Mouse (Mus musculus): ENCODE results near the gene Arntl.

Gene Arntl

GRCm38 (mm10) chr7:113206644-113207470 lies at the start of gene Arntl:
Gene Arntl, plus strand, starts transcription at chr7:113207465.
- DNase-seq (ENCODE audit: inconsistent age in 2 of 2, low spot score in 1 of 2), result peak; percentile 97 to 98

DNA sequence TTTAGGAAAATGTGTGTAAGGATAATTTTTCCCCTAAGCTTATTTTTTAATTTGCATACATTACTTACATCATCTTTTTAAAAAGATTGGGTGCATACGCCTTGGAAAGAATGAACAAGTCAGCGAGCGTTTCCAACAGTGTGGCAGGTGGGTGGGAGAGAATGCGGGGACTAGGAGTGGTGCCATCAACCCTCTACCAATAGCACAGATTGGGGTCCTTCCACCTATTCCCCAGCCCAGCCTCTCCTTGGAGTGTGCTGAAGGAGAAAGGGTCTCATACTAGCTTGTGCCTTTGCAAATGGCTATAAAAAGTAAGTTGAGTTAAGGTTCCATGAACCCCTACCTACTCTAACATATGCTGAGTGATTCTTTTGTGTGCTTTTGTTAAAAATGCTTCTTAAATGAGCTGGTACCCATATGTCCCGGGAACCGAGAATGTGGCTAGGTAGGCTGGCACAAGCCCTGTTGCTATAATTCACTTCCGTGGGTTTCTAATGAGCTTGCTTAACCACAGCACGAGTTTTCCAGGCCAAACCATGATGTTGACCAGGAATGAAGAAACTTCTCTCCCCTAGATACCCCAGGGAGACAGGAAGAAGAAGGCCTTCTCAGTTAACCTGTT lies 46.1 kb upstream of the Arntl start:
- DNase-seq (ENCODE audit: inconsistent age in 2 of 2, low spot score in 1 of 2), result no peak

DNA sequence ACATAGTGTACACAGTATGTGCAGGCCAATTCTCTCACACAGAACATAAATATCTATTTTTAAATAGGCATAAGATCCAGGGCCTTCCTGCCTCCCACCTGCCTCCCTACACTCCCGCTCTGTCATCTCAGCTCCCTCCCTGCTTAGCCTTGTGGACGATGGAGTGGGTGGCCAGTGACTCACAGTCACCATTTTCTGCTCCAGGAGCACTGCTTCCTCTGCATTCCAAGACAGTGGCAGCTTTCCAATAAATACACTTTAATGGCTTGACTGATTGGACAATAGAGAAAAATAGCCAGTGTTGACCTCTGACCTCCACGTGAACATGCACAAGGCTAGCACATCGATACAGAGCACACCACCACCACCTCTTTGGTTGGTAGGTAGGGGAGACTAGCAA lies 42.5 kb upstream of the Arntl start:
- peak in 1 of 2 experiments; percentile 63 for DNase-seq (ENCODE audit: inconsistent age in 2 of 2, low spot score in 1 of 2)

DNA sequence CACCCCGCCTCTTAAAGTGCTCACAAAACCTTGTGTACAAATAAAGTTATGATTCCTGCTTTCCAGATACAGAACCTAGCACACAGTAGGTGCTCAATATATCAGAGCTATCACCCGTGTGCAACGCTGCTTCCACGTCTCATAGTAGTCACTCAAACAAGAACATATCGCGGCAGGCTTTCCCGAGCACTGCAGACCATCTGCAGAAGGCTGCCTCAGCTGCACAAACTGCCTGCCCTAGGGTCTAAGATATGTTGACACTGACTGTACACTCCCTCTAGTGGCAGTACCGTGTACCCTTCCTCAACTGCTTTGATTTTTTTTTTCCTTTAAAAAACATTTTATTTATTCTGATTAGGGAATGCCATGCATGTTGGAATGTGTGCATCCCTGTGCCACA lies 40.2 kb upstream of the Arntl start:
- peak in 1 of 2 experiments; percentile 77 for DNase-seq (ENCODE audit: inconsistent age in 2 of 2, low spot score in 1 of 2)

DNA sequence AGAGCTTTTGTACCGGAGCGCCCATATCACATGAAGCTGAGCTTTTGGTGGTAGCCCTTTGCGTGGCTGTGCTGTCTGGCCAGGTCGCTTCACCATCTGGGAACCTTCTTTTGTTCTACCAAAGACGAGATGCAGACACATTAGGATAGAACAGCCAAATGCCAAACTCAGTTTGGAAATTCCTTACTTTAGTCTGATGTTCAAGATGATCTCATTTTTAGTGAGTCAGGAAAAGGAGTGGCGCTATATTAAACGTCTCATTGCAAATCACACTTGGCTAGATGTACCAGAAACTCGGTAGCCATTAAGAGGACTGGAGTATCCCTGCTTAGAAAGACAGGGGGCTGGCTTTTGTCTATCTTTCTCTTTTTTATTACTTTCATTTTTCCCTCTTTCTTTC lies 38.7 kb upstream of the Arntl start:
- DNase-seq (ENCODE audit: inconsistent age in 2 of 2, low spot score in 1 of 2), result peak in 1 of 2 experiments; percentile 61

DNA sequence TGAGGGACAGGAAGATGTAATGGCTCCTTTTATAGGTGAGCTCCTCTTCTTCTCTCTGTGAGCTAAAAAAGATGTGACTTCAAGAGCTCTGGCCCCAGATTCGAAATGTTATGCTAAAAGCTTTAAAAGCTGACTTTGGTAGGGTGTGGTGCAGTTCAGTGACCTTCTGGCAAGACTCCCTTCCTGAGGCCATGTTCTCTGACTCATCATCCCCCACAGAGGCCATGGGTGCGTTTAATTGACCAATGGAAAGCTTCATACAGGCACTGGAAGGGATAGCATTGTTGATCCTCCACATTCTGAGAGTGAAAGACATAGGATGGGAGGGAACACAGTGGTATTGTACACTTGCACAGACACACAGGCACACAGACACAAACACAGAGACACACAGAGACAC lies 34.8 kb upstream of the Arntl start:
- DNase-seq (ENCODE audit: inconsistent age in 2 of 2, low spot score in 1 of 2), result peak; percentile 73 to 86

DNA sequence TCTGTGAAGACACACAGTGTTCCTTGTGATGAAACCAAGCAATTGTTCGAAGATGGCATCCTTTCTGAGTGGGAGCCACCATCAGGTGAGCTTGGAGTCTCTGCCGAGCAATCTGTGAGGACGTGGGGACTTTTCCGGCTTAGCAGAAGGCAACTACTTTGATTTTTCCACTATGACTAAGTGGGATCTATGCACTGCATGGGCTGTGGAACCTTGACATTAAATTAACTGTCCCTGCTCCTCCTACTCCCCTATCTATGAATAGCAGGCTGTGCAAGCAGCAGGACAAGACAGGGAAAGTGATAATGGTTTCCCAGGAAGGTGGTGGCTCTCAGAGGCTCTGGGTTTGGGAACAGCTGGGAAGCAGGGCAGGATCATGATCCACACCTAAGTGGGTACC lies 31.8 kb upstream of the Arntl start:
- peak; percentile 59 to 87 for DNase-seq (ENCODE audit: inconsistent age in 2 of 2, low spot score in 1 of 2)

- no peak for DNase-seq (ENCODE audit: inconsistent age in 2 of 2, low spot score in 1 of 2)
Observed at GRCm38 (mm10) chr7:113178073-113178472, 29.2 kb upstream of the Arntl start.

DNA sequence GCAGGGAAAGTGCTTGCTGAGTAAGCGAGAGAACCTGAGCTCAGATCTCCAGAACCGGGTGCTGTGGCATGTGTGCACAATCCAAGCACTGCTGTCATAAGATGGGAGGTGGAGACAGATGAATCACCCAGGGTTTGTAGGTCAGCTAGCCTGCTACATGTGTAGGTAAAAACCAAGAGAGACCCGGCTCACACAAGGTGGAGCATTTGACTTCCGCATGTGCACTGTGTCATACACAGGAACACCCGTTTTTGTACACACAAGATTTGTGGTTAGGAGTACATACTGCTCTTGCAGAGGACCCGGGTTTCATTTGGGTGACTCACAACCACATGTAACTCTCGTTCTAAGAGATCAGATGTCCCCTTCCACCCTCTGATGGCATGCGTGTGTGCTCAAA lies 23.5 kb upstream of the Arntl start:
- peak in 1 of 2 experiments; percentile 70 for DNase-seq (ENCODE audit: inconsistent age in 2 of 2, low spot score in 1 of 2)

GRCm38 (mm10) chr7:113185056-113185455 lies 22.2 kb upstream of the Arntl start:
- DNase-seq (ENCODE audit: inconsistent age in 2 of 2, low spot score in 1 of 2), result peak in 1 of 2 experiments; percentile 66

- DNase-seq (ENCODE audit: inconsistent age in 2 of 2, low spot score in 1 of 2), result peak; percentile 66 to 89
Observed at GRCm38 (mm10) chr7:113186041-113186800, 21.0 kb upstream of the Arntl start.

GRCm38 (mm10) chr7:113188091-113188490 lies 19.2 kb upstream of the Arntl start:
- no peak for DNase-seq (ENCODE audit: inconsistent age in 2 of 2, low spot score in 1 of 2)

GRCm38 (mm10) chr7:113188566-113188965 lies 18.7 kb upstream of the Arntl start:
- DNase-seq (ENCODE audit: inconsistent age in 2 of 2, low spot score in 1 of 2), result no peak

GRCm38 (mm10) chr7:113191787-113192186 lies 15.5 kb upstream of the Arntl start:
- no peak for DNase-seq (ENCODE audit: inconsistent age in 2 of 2, low spot score in 1 of 2)

- DNase-seq (ENCODE audit: inconsistent age in 2 of 2, low spot score in 1 of 2), result no peak
Observed at GRCm38 (mm10) chr7:113192714-113193365, 14.4 kb upstream of the Arntl start.

- no peak for DNase-seq (ENCODE audit: inconsistent age in 2 of 2, low spot score in 1 of 2)
Observed at GRCm38 (mm10) chr7:113193872-113194271, 13.4 kb upstream of the Arntl start.

DNA sequence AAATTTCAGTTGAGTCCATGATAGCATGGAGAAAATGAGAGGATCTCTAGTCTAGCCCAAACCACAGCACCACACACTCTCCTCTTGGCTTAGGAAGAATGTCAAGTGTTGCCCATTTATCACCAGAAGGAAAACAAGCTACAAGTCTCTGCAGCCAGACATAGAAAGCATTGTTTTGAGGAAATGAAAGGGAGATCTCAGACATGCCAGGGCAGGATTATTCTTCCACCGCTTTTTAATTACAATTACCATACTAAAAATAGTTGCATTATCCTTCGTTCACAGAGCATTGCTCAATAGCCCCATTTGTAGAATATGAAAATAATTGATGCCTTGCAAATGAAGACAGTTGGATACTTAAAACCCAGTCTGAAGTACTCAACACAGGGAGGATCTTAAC lies 12.0 kb upstream of the Arntl start:
- no peak for DNase-seq (ENCODE audit: inconsistent age in 2 of 2, low spot score in 1 of 2)

DNA sequence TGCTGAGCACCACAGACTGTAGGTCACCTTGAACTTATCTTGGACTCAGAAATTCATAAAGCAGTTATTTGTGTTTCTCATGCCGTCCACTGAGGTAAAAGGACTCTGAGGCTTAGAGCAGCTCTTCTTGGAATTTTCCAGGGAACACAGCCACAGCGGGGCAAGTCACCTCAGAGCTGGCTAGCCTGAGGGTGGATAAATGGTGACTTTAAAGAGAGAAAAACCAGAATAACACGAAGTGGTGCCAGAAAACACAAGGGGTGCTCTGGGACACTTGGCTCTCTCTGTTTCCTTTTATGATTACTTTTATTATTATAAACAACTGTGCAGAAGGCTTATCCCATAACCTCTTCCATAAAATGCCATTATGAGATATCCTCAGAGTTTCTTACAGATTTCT lies 11.1 kb upstream of the Arntl start:
- DNase-seq (ENCODE audit: inconsistent age in 2 of 2, low spot score in 1 of 2), result no peak

- DNase-seq (ENCODE audit: inconsistent age in 2 of 2, low spot score in 1 of 2), result peak in 1 of 2 experiments; percentile 81
Observed at GRCm38 (mm10) chr7:113197161-113197775, 10.0 kb upstream of the Arntl start.

GRCm38 (mm10) chr7:113201584-113201983 lies 5.7 kb upstream of the Arntl start:
- DNase-seq (ENCODE audit: inconsistent age in 2 of 2, low spot score in 1 of 2), result peak in 1 of 2 experiments; percentile 50
